Mouse (Mus musculus): ENCODE results near the gene Gm20219.

DNA sequence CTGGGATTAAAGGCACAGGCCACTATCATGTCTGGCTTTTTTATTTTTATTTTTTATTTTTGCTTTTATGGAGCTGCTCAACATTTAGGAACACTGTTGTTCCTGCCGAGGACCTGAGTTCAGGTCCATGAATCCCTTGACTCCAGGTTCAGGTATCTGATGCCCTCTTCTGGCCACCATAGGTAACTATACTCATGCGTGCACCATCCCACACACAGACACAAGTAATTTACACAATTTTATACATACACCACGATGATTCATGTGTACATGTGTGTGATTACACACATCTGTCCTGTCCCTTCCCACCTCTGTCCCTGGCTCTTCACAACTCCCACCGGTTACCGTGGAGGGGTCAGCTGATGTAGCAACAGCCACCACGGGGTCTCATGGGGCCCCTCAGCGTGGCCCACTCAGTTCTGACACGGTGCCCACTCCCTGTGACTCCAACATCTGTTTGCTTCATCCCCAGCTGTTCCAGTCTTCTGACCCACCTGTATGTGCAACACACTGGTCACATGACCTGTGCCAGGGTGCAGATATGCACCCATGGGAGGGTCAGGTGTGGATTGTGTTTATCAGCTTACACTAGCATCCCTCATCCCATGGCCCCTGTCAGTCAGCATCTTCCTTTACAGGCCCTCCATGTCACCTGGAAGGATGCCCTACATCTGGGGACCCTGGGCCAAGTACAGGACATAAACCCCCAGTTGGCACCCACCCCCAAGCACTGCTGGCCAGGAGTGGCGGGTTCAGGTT, 6.2 kb downstream of the Gm20219 start:
- TF ChIP-seq CTCF (IDR thresholded peaks at IDR 0.05; ENCODE audit: borderline replicate concordance, control insufficient read depth, extremely low read depth, insufficient read depth, low read length, poor library complexity) (no peak), POLR2A (IDR thresholded peaks at IDR 0.05; ENCODE audit: control insufficient read depth, extremely low read depth, insufficient read depth, low read length, poor library complexity) (no peak)

All from thymus, adult 2 months (tissue).